Mouse (Mus musculus) kidney, adult 2 months (tissue): ENCODE data around the gene Agbl4. TPM values are rescaled to one million over a fixed set of nuclear protein-coding genes. Genes with fewer than 3 reads are reported as not detected.
A peak's percentile ranks its signal among the peaks of the same experiment; 100 is the strongest.

Experiments
- DNase-seq: peaks from one replicate; pipeline ENCODE4 v3.0.0; 2021
- H3K27ac ChIP-seq: fragments of 200-500 bp; 2 replicates; pipeline ENCODE4 v1.5.1; 2012; ENCODE audit warnings: low read depth, low read length, control low read depth, inconsistent platforms; ENCODE audit not compliant: insufficient read depth
- H3K27me3 ChIP-seq: fragments of 200-500 bp; replicated peaks from 2 replicates; pipeline ENCODE4 v1.6.1; 2012; ENCODE audit warnings: mild to moderate bottlenecking, moderate library complexity, low read length, inconsistent platforms; ENCODE audit not compliant: control insufficient read depth, insufficient read depth
- H3K36me3 ChIP-seq: fragments of 200-500 bp; 2 replicates; pipeline ENCODE4 v1.6.1; 2012; ENCODE audit warnings: mild to moderate bottlenecking, moderate library complexity, low read length, inconsistent platforms; ENCODE audit not compliant: control insufficient read depth, insufficient read depth
- H3K4me1 ChIP-seq: fragments of 200-500 bp; 2 replicates; pipeline ENCODE4 v1.6.1; 2011; ENCODE audit warnings: low read length; ENCODE audit not compliant: control insufficient read depth, insufficient read depth
- H3K4me3 ChIP-seq: fragments of 200-500 bp; 2 replicates; pipeline ENCODE4 v1.5.1; 2011; ENCODE audit warnings: mild to moderate bottlenecking, low read depth, low read length, control low read depth; ENCODE audit not compliant: insufficient read depth
- CTCF ChIP-seq: fragments of 200-500 bp; conservative IDR thresholded peaks from 2 replicates; pipeline ENCODE4 v1.5.1; 2011; ENCODE audit warnings: low read depth, mild to moderate bottlenecking, control low read depth, low read length, moderate library complexity, mixed read lengths; ENCODE audit not compliant: insufficient read depth, insufficient read length
- POLR2A ChIP-seq: fragments of 200-500 bp; IDR thresholded peaks from one replicate; pipeline ENCODE4 v1.6.1; 2011; ENCODE audit warnings: low read depth, low read length, control low read depth
- WGBS: fragments of 180-500 bp; shearing (Covaris S2); methylation state at CpG from one replicate; pipeline ENCODE4 v1.1.7; 2018; 5-methylcytosine and 5-hydroxymethylcytosine counted together
- polyA plus RNA-seq: library from polyadenylated mRNA; depleted of rRNA; stranded (reverse); fragments of >200 nt; gene quantifications from 2 replicates; pipeline ENCODE4 v1.2.3, GENCODE M21; 2012

The Agbl4 gene
- polyA plus RNA-seq, 1 experiment: 0.16 TPM

DNA sequence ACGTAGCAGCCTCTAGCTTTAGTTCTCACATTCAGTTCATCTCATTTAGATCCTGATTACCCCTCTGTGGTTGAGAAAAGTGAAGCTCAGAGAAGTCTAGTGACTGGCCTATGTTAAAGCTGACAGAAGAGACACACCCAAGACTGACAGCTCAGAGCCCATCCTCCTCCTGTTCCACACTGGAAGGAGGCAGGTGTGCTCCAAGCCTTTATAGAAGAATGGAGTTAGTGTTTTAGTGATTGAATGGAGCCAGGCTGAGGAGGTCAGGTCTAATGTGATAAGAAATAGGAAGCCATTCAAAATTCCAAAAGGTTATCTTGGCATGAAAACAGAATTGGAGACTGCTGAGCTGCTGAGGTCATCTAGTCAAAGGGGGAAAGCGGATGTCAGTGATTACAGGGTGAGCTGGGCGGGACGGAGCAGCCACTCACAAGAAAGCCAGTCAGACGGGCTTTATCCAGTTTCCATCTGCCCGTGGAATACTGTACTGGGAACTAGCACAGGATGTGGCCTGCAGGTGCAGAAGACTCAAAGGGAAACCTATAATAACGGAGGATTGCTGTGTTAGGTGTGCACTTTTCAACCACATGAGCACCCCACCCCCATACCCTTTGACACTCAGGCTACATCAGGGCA lies 1053.9 kb downstream of the Agbl4 start:
- peak; percentile 23 for DNase-seq
- H3K4me3 ChIP-seq: no peak overlapping the region
- H3K36me3 ChIP-seq: no peaks in the 10 kb centered on the region
- 61% methylated on average over 7 of the region's 7 CpGs for WGBS
- TF ChIP-seq CTCF (no peak), POLR2A (no peak)
- H3K27me3 ChIP-seq: no peaks in the 10 kb centered on the region
- H3K4me1 ChIP-seq: no peaks in the 10 kb centered on the region
- no peak overlapping the region for H3K27ac ChIP-seq

DNA sequence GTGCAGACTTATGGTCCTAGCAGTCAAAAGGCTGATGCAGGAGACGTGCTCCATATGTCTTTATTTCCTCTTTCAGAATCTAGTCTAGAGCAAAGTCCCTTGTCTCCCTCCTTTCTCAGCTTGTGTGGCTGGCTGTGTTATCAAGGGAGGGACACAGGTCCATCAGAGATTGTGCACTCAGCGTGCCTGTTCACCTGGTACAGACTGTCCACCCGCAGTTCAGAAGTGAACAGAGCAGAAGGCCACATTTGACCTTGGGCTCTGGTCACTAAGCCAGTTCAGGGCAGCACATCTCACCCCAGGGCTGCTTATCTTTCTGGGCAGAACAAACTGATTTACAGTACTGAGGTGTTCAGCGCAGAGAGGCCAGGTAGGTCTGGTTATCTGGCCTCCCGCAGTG lies 1054.7 kb downstream of the Agbl4 start:
- WGBS: 84% methylated on average over 5 of the region's 5 CpGs
- no peak overlapping the region for H3K27ac ChIP-seq

DNA sequence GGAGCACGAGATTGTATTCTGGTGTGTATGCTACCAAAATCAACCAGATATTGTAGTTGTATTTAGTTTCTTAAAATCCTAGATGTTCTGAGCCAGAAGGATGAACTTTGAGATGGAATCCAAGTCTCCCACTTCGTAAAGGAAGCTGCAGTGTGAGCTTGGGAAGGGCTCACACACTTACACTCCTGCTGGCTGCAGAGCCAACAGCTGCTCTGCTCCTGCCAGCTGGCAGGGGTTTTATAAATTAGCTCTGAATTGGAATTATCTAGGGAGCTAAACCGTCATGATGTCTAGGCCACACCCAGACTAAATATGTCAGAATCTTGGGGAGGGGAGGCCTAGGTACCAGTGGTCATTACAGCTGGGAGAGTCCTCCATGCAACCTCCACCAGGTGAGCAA lies 1055.8 kb downstream of the Agbl4 start:
- H3K4me1 ChIP-seq: no peaks in the 10 kb centered on the region
- H3K27me3 ChIP-seq: no peaks in the 10 kb centered on the region
- no peaks in the 10 kb centered on the region; the same call in 1 of the 2 replicates for H3K36me3 ChIP-seq
- H3K27ac ChIP-seq: no peak overlapping the region
- DNase-seq: no peak
- TF ChIP-seq POLR2A: no peak
- TF ChIP-seq CTCF: no peak
- H3K4me3 ChIP-seq: no peak overlapping the region
- 71% methylated on average over 3 of the region's 3 CpGs for WGBS

More for the DNA sequence above, 1054.7 kb downstream of the Agbl4 start:
- H3K27me3 ChIP-seq: no peaks in the 10 kb centered on the region
- TF ChIP-seq POLR2A (no peak), CTCF (no peak)
- no peaks in the 10 kb centered on the region for H3K4me1 ChIP-seq
- no peak overlapping the region for H3K4me3 ChIP-seq
- no peak for DNase-seq
- no peaks in the 10 kb centered on the region for H3K36me3 ChIP-seq

DNA sequence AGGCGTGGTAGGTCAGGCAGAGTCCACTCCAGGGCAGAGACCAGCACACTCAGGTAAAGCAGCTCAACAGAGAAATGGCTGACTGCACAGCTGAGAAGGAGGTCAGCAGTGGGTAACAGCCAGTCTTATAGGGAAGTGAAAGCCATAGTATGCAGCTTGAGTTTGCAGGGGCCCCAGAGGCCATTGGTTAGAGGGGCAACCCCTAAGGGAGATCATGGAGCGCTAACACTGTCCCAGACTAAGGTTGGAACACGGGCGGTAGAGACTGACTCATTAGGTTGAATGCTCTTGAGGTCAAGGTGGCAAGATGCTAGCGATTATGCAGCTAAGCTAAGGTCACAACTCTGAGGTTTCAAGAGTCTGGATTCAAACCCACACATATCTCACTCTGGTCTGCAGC lies 1058.2 kb downstream of the Agbl4 start:
- Histone ChIP-seq H3K4me1 (no peaks in the 10 kb centered on the region), H3K4me3 (no peak overlapping the region), H3K27me3 (no peaks in the 10 kb centered on the region), H3K27ac (no peak overlapping the region), H3K36me3 (peaks cover 2% of the 10 kb centered on the region)
- no peak for DNase-seq
- 78% methylated on average over 5 of the region's 5 CpGs for WGBS
- TF ChIP-seq POLR2A (no peak), CTCF (no peak)

DNA sequence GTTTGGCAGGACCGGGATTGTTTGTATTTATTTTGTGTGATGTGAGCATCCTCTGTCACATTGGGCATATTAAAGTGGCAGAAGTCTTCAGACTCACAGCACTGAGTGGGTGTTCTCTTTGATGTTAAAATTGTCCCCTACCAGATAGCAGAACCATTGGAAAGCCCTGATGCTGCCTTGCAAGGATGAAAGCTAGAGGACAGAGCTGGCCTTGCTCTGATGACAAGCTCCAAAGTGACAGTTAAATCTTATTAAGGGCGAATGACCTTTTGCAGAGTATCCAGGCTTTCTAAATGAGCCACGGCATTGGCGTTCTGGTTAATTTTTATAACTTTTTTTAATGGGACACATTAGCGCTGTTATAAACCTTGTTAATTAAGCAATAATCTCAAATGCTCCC lies 1060.1 kb downstream of the Agbl4 start:
- 66% methylated on average over 5 of the region's 5 CpGs for WGBS
- Histone ChIP-seq H3K27ac (no peak overlapping the region), H3K4me1 (no peaks in the 10 kb centered on the region), H3K27me3 (no peaks in the 10 kb centered on the region), H3K36me3 (peaks cover 2% of the 10 kb centered on the region), H3K4me3 (no peak overlapping the region)
- no peak for DNase-seq
- no peak for TF ChIP-seq POLR2A
- no peak for TF ChIP-seq CTCF

DNA sequence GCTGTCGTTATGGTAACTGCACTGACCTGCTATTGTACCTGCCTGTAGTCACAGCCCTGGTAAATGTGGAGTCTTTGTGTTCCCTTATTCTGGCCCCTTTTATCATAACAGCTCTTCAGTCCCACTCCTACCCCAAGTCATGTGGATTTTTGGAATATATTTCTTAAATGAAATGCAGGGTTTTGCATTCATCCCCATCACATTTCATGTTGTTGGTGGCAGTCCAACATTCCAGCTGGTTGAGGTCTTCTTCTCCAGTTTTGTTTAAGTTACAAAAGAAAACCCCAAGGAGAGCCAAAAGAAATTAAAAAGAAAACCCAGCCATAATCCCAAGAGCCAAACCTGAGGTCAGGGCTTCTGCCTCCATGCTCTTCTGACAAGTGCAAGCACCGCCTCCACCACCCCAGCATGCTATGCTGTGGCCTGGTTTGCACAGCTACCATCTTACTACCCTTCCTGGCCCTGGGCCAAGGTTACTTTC lies 1069.9 kb downstream of the Agbl4 start:
- no peak for DNase-seq
- no peaks in the 10 kb centered on the region for H3K27me3 ChIP-seq
- H3K4me1 ChIP-seq: no peaks in the 10 kb centered on the region
- H3K4me3 ChIP-seq: no peak overlapping the region
- WGBS: 74% methylated on average over 2 of the region's 2 CpGs
- H3K36me3 ChIP-seq: no peaks in the 10 kb centered on the region
- H3K27ac ChIP-seq: no peak overlapping the region
- TF ChIP-seq CTCF: no peak
- TF ChIP-seq POLR2A: no peak

DNA sequence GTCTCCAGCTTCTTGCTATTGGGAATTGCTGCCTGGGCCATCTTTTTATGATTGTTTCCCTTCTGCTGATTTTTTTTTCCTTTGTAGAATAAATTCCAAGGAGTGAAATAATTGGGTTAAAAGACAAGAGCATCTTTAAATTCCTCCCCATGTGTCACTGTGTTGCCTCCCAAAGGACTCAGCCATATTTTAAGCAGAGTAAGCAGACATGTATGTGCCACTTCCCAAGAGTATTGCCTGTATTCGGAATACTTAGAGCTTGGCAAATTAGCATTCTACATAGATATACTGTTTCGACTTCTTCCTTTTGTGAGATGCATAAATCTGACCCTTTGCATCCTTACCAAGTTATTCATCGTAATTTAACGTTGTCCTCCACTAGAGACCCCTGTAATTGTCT lies 1070.3 kb downstream of the Agbl4 start:
- WGBS: 73% methylated on average over 4 of the region's 4 CpGs
- TF ChIP-seq POLR2A: no peak
- TF ChIP-seq CTCF: no peak
- Histone ChIP-seq H3K4me3 (no peak overlapping the region), H3K27me3 (no peaks in the 10 kb centered on the region), H3K27ac (no peak overlapping the region), H3K4me1 (no peaks in the 10 kb centered on the region), H3K36me3 (no peaks in the 10 kb centered on the region)
- no peak for DNase-seq
